Mouse (Mus musculus) adrenal gland, postnatal 25 days (tissue): ENCODE measurements around the gene Gsn. TPM values are rescaled to one million over a fixed set of nuclear protein-coding genes. Genes with fewer than 3 reads are reported as not detected.
A peak's percentile ranks its signal among the peaks of the same experiment; 100 is the strongest.

Experiments used
- DNase-seq: peaks from one replicate; pipeline ENCODE4 v3.0.0; 2021; ENCODE audit warnings: mixed read lengths
- total RNA-seq: library from RNA; stranded (reverse); gene quantifications from 2 replicates; pipeline ENCODE4 v1.2.3, GENCODE M21; 2021

Gsn gene
- total RNA-seq, 1 experiment from 2014 or later, result 185 TPM

DNA sequence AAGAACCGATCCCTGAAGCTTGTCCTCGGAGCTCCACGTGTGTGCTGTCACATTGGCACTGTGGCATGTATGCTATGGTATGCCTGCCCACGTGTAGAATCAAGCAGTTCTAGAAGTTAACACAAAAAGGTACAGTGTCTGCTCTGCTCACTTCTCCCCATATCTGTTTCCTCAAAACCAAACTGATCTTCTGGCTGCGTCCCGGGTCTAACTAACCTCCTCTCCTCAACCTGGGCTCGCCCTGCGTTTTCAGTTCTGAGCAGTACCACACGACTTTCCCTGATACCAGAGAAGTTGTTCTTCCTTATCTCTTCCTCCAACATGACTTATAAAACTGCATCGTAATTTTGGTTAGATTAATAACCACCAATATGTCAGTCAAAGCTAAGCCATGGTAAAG is 71.4 kb downstream of the Gsn start:
- DNase-seq, result no peak

DNA sequence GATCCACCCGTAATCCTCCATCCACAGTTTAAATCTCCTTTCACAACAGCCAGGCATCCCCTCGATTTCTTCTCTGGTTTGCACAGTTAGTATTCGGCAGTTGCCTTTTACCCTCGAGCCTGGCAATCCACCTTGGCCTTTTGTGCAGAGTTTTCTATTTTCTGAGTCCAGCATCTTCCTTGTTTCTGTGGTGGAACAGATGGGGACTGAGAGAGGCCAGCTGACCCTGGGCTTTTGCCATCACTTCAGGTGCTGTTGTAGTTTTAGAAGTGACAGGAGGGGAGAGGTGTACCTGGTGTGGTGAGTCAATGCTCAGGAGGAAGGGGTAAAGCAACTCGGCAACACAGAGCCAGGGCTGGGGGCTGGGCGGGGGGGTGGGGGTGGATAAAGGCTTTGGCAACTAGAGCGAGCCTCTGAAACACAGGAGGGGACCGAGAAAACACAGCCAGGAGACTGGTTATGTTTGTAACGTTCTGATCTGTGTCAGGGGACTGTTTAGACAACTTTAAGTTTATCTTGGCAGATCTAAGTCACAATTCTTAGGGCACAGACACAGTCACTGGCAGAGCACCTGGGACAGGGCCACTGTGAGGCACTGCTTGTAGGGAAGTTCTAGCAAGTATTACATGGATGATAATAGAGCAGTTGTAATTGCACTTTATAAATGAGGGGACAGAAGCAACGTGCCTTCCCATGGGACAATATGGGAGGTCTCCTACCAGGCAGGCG is 72.0 kb downstream of the Gsn start:
- no peak for DNase-seq

DNA sequence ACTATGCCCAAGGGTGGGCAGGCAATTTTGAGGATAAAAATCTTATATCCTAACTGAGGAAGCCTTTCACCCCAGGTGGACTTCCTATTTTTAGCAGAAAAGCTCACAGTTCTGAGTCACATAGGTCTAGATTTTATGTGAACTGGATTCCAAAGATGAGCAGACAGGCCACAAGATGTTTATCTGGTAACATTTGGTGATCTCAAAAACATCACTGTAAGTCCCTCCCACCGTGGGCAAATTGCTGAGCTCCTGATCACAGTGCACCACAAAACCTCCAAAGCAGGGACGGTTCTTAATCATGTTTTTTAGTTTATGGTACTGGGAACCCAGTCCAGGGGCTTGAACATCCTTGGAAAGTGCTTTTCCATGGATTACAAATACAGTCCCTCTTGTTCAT is 72.9 kb downstream of the Gsn start:
- DNase-seq, result no peak

DNA sequence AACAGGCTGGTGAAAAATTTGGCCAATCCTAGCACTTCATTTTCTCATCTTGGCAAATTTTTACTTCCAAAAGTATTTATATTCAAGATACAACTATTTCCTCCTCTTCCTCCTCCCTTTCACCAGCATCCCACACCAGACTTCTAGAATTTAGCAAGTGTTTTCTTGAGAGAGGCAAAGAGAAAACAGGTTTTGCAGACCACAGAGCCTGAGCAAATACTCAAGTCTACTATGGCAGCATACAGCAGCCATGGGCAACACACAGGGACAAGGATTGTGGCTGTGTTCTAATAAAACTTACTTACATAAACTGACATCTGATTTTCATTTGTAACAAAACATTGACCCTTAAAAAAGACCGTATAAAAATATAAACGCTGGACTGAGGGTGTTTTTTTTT is 75.0 kb downstream of the Gsn start:
- DNase-seq, result no peak

DNA sequence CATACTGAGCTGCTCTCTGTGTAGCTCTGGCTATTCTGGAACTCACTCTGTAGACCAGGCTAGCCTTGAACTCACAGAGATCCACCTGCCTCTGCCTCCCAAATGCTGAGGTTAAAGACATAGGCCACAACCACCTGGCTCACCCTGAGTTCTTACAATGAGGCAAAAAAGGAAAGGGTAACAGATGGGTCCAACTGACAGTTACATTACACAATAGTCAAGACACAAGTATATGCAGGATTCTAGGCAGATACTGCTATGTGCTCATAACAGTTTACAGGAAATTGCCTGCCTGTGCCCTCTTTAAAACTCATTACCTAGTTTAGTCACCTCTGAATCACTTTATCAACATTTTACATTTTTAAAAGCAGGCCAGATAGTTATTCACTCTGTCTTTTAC is 77.5 kb downstream of the Gsn start:
- no peak for DNase-seq

DNA sequence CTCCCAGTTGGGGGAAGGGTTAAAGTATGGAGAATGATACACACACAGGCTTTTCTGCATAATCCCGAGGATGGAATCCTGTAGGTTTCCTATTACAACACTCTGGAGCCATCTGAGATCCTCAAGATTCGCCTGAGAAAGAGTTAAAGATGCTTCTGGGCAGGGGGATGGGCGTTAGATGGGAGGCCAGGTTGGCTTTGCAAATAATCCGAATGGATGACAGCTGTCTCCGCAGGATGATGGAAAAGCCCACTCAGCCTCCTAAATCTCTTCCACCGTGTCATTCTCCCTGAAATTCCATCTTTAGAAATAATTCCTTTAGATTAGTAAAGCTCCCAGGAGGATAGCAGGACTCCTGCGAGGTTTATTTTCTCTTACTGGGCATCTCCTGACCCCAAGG is 79.4 kb downstream of the Gsn start:
- no peak for DNase-seq

DNA sequence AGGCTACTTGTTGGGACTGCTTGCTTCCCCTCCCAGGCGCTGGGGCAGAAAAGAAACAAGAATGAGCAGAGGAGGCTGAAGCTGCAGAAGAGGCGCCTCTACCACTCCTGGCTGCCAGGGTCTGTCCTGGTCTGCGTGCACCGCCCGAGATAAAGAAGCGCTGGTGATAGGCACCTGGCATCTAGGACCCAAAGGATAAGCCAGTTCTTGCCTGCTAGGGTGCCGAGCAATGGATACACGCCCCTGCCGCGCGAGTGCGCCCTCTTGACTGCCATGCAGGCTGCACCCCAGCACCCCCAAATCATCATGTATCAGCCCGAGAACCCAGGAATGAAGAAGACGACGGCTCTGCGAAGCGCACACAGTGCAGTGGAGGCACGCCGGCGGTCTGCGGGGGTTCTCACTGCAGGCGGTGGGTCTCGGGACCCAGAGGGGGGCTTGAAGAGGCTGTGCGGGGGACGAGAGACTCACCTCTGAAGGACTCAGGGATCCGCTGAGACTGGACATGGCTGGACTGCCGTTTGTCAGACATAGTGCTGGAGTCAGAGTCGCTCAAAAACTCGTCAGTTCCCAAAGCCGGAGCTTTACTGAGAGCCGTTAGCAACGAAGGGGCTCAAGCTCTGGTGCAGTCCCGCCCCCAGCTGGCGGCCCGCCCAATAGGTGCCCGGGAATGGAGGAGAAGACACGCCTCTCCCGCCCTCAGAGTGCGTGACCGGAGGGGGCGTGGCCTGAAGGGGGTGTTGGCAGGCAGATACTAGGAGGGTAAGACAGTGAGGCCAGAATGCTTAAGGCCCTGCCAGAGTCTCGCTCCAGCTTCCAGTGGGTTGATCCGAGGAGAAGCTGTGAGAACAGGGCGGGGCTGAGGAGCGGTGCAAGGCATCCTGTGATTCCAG is 80.5 kb downstream of the Gsn start, which contains the start of gene Stom:
TSS of gene Stom (minus strand) at position 589 of the 893 bp plus-strand sequence.
- peak; percentile 100 for DNase-seq

DNA sequence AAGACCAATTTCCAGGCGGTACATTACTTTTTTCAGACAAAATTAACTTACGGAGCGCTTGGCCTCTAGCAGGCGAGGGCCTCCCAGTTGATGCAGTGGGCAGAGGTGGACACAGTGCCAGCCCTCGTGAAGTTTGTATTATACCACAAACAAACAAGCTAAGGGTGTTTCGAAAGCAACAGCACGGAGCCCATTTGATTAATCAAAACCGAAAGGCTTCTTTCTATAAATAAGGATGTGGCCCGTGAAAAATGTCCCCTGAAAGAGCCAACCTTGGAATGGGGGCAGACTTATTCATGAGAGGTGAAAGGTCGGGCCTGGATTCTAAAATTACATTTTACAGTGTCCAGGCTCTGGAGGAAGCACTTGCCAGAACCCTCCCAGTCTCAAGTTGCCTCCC is 81.2 kb downstream of the Gsn start:
- no peak for DNase-seq

DNA sequence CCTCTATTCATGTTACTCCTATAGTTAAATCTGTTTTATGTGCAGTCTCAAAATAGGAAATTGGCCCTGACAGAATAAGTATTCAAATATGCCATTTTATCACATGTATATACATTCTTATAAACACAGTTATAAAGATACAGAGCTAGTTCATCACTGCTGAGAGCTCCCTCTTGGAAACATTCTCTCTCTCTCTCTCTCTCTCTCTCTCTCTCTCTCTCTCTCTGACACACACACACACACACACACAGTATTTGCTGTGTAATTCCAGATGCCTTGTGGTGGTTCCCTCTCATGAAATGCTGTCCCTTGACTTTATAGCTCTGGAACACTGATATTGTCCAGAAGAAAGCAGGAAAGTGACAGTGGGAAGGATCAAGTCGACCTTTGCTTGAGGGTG is 81.9 kb downstream of the Gsn start:
- no peak for DNase-seq

DNA sequence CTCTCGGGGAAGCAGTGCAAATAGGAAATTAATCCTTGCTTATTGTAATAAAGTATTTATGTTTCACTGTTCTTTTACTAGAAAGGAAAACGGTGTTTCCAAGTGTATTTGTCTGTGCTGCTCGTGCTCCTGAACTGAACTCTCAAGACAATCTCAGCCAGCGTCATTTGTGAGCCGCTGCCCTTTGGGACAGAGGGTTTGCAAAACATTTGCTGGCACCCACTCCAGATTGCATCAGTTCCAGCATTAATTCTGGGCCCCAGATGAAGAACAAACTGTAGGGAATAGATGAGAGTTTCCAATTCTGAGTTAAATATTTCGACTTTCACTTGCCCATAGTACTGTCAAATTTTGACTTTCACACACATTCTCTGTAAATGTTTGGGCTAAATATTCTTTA is 82.5 kb downstream of the Gsn start:
- peak; percentile 41 for DNase-seq

DNA sequence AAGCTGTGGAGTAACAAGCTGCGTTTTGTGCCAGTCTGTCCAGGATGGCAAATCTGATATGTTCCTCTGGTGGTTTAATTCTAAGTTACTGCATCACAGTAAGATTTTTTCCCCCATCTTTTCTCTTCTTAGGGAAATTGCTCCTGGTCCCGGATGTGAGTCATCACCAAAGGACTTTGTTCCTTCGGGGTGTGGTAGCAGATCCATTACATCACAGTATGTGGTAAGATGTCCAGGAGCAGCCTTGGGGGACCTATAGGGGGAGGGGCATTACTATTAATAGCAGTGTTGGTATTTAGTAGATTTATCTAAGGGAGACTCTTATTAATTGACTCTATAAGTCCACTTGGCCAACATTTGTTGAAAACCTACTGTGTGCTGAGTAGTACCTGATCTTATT is 86.4 kb downstream of the Gsn start:
- DNase-seq, result no peak

DNA sequence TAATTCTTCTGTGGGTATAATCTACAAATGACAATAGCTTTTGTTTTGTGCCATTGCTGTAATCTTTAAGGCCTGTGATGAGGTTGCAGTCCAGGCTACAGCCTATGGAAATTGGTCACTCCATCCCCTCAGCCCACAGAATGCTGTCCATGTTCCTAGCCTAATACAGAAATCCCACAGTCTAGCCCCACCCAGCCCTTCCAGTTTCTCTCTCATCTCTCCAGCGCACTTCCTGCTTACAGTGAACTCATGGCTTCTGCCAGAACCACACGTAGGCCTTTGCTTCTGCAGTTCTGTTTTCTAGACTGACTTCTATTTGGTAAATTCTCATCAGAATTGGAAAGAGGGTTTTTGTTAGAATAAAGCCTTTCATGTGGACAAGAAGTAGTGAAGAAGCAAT is 89.8 kb downstream of the Gsn start:
- DNase-seq, result no peak

DNA sequence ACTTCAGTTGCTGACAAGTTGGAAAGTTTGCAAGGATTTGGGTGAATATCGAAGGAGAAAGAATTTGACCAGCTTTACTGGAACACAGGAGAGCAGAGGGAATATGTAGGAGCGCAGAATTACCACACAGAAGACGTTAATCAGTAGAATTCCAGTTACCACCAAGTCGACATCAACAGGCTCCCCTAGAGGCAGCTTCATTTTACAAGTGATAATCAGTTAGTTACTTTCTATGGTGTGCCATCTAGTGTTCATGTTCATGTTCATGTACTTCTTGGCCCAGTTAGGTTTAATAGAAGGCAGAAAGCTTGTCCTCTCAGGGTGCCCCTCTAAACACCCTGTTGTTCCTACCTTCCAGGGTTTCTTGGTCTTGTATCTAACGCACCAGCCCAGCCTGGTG is 93.0 kb downstream of the Gsn start:
- no peak for DNase-seq

Other genes starting within 250 kb of the Gsn start
- 3.1 TPM in 1 of 2 replicates, not detected in the other for gene Hc, start 194.9 kb upstream of the Gsn start, total RNA-seq
- 1.0 and 3.5 TPM in 2 replicates for gene AI182371, start 154.8 kb upstream of the Gsn start, total RNA-seq
- gene Cntrl, start 146.9 kb upstream of the Gsn start, total RNA-seq, result 26.8 and 28.4 TPM in 2 replicates
- gene Rab14, start 55.3 kb upstream of the Gsn start, total RNA-seq, result 236 and 239 TPM in 2 replicates
- gene Stom, start 80.6 kb downstream of the Gsn start, total RNA-seq, result 42.9 and 45.4 TPM in 2 replicates
- gene 4930568D16Rik, start 111.3 kb downstream of the Gsn start, total RNA-seq, result not detected in 2 replicates
- gene 4930402F06Rik, start 140.8 kb downstream of the Gsn start, total RNA-seq, result not detected in 2 replicates
- 8.1 and 13.4 TPM in 2 replicates for gene Ggta1, start 206.9 kb downstream of the Gsn start, total RNA-seq